Mouse (Mus musculus) gastrocnemius, adult 8-10 months (tissue): Measurements from ENCODE around the gene Strbp. TPM values are rescaled to one million over a fixed set of nuclear protein-coding genes. Genes with fewer than 3 reads are reported as not detected.
A peak's percentile ranks its signal among the peaks of the same experiment; 100 is the strongest.

ENCODE experiments used
- DNase-seq, 2 experiments: peaks; one replicate each; pipeline ENCODE4 v3.0.0; 2022; ENCODE audit warnings: low spot score in 2 of 2
- microRNA-seq: library from miRNA; unstranded; fragments of <30 nt; microRNA quantifications from one replicate; pipeline ENCODE4 v1.2.0, GENCODE M21; 2022
- total RNA-seq, 4 experiments: library from RNA; stranded (reverse); gene quantifications; 2 replicates each; pipeline ENCODE4 v1.2.4; 2022

Gene Strbp
- total RNA-seq, 4 experiments from 2014 or later: 20.8 to 23.8 (median 22.9) TPM

DNA sequence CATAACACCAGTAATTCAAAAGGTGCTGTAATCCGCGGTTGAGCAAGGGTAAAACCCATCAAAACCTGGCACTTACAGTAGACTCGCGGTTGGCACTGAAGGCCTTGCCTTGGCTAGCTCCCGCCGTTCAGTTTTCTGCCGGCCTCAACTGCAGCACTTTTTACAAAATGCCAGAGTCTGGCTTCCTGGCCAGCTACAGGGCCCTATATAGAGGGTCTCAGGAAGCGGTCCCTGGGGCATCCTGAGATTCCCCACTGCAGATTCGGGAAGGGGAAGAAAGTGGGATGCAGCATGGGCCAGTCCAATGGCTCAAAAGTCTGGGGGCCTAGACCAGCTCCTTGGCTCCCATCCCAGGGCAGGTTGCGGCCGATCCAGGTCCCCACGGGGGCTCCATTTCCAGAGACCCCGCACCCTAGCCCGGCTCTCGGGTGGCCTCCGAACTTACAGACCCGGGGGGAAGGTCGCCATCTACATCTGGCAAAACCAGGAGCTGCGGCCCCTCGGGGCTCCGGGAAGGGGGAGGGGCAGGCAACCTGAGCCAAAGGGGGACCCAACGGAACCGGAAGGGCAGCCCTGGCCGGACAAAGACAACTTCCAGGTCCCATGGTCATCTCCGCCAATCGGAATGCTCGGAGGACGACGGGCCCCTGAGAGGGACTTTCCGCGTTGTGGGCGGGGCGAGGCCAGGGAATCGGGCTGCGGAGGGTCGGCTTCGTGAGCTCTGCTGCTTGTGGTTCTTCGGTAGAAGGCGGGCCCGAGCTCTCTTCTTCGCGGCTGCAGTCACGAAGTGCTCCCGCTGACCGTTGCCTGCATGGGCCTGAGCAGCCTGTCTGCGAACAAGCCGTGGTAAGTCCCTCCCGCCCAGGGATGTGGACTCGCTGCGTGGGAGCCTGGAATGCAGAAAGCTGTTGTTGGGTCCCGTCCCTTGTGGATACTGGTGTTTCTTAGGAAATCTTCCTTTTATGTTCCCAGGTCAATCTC lies 260.8 kb downstream of the Strbp start, which contains the start of the genes Zbtb26, Zbtb6 and Rabgap1:
Zbtb26 (minus strand) TSS at position 525 of the 981 bp plus-strand sequence.
Zbtb6 (minus strand) TSS at position 561 of the 981 bp plus-strand sequence.
Rabgap1 (plus strand) TSS at position 669 of the 981 bp plus-strand sequence.
- peak; percentile 90 to 91 for DNase-seq

Small RNA genes lying within 50 kb of the gene (microRNA-seq; reads per million reads assigned to microRNA genes)
- gene Mir5128: not detected

Other genes starting within 250 kb of the Strbp start
- gene Gpr21, start 187.5 kb downstream of the Strbp start, total RNA-seq: 1 to 10 TPM in 1 of 4 experiments, under 1 TPM in 3; 0.31 to 1.6 (median 0.40) TPM
- gene Crb2, start 72.4 kb upstream of the Strbp start, total RNA-seq: under 1 TPM in 3 of 4 experiments, not detected in 1; 0.02 to 0.08 (median 0.04) TPM